Mouse (Mus musculus): ENCODE measurements around the gene Gm17677.

Gene Gm17677

GRCm38 (mm10) chr9:35740749-35741148, at the start of gene Gm17677:
Gm17677 (plus strand) TSS chr9:35741049.
- no peak for DNase-seq (ENCODE audit: low spot score in 2 of 2)

GRCm38 (mm10) chr9:35691924-35692323, 48.9 kb upstream of the Gm17677 start:
- DNase-seq (ENCODE audit: low spot score in 2 of 2) = no peak

DNA sequence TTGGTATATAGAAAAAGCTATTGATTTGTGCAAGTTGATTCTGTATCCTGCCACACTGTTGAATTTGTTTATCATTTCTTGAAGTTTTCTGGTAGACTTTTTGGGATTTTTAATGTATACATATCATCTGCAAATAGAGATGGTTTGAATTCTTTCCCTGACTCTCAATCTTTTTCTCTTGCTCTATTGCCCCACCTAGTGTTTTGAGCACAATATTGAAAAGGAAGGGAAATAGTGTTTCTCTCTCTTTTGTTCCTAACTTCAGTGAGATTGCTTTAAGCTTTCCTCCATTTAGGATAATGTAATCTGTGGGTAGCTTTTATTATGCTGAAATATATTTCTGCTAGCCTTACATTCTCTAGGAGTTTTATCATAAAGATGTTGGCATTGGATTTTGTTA, 33.6 kb upstream of the Gm17677 start:
- no peak for DNase-seq (ENCODE audit: low spot score in 2 of 2)

- DNase-seq (ENCODE audit: low spot score in 2 of 2) = no peak
Observed at GRCm38 (mm10) chr9:35756843-35757242, 16.0 kb downstream of the Gm17677 start.

DNA sequence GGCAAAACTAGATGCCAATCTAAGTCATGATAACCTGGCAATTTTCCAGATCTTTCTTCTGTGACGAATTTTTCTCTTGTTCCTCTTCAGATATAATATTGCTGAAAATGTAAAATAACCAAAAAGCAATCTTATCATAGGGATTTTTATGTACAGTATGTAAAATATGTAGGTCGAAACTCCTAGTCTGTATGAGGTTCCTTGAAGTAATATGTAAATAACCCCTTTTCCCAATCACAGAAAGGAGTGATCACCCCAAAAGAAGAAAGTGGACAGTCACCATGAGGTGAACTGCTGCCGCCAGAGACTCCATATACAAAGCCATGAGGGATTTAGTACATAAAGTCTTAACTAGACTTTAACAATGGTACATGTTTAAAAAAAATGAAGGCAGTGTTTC, 37.2 kb downstream of the Gm17677 start, which contains the start of gene Gm17727:
Gene Gm17727 (minus strand): TSS at position 101 of the 400 bp plus-strand sequence.
- no peak for DNase-seq (ENCODE audit: low spot score in 2 of 2)

DNA sequence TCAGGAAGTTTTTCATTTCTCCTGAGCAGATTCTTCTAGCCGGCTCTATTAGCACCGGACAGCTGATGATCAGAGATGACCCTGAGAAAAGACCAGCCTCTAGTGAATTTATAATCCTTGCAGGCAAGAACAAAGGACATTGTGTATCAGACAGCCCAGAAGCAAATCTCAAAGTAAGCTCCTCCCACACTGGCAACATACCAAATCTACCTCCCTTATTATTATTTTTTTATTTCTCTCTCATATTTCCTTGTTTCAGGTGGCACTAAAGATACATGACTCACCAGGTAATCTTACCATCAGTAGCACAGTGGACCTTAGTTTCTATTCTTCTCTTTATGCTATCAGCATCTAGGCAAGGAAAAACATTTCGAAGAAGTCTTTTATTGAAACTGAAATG, 49.2 kb downstream of the Gm17677 start, which contains the start of the genes Gm27235 and D730048I06Rik:
Gene Gm27235 (minus strand): TSS at position 101 of the 400 bp plus-strand sequence.
Gene D730048I06Rik (minus strand): TSS at position 112 of the 400 bp plus-strand sequence.
- no peak for DNase-seq (ENCODE audit: low spot score in 2 of 2)
